Mouse (Mus musculus) stomach, postnatal 0 days (tissue): ENCODE measurements around the gene Cldn8. TPM values are rescaled to one million over a fixed set of nuclear protein-coding genes. Genes with fewer than 3 reads are reported as not detected.

Experiments used
- ATAC-seq: fragments of 200-750 bp; cut with Nextera tagmentation; 2 replicates; pipeline ENCODE4 v1.8.0; 2017; ENCODE audit not compliant: low FRiP score, low TSS enrichment
- DNase-seq: peaks from one replicate; pipeline ENCODE4 v3.0.0-alpha.2; 2016; ENCODE audit warnings: low spot score
- H3K27ac ChIP-seq: fragments of 300-500 bp; sonication (generic); replicated peaks from 2 replicates; pipeline ENCODE4 v1.5.1; 2014; ENCODE audit warnings: mild to moderate bottlenecking, control low read depth
- H3K27me3 ChIP-seq: fragments of 300-500 bp; sonication (generic); 2 replicates; pipeline ENCODE4 v1.6.1; 2014; ENCODE audit warnings: low read length; ENCODE audit not compliant: control insufficient read depth, insufficient read depth
- H3K36me3 ChIP-seq: fragments of 300-500 bp; sonication (generic); 2 replicates; pipeline ENCODE4 v1.6.1; 2014; ENCODE audit warnings: low read length, mixed read lengths; ENCODE audit not compliant: control insufficient read depth, insufficient read depth
- H3K4me1 ChIP-seq: fragments of 300-500 bp; sonication (generic); replicated peaks from 2 replicates; pipeline ENCODE4 v1.6.1; 2014; ENCODE audit warnings: antibody characterized with exemption; ENCODE audit not compliant: control insufficient read depth, insufficient read depth
- H3K4me2 ChIP-seq: fragments of 300-500 bp; sonication (generic); replicated peaks from 2 replicates; pipeline ENCODE4 v1.6.1; 2014; ENCODE audit warnings: low read depth, mild to moderate bottlenecking, control low read depth, moderate library complexity
- H3K4me3 ChIP-seq: fragments of 300-500 bp; sonication (generic); 2 replicates; pipeline ENCODE4 v1.5.1; 2014; ENCODE audit warnings: low read depth, low read length, control low read depth
- H3K9ac ChIP-seq: fragments of 300-500 bp; sonication (generic); 2 replicates; pipeline ENCODE4 v1.6.1; 2014; ENCODE audit warnings: mild to moderate bottlenecking, low read length, control low read depth, mixed read lengths
- H3K9me3 ChIP-seq: fragments of 300-500 bp; sonication (generic); 2 replicates; pipeline ENCODE4 v1.6.1; 2016; ENCODE audit warnings: low read length; ENCODE audit not compliant: control insufficient read depth
- CTCF ChIP-seq: IDR thresholded peaks from 2 replicates; pipeline ENCODE4 v1.5.1; 2016; ENCODE audit warnings: antibody characterized with exemption, low read depth, mild to moderate bottlenecking, moderate library complexity
- EP300 ChIP-seq: optimal IDR thresholded peaks from 2 replicates; pipeline ENCODE3; 2016; ENCODE audit warnings: antibody characterized with exemption
- WGBS: fragments of 180-500 bp; shearing (Covaris S2); extraction: QIAGEN DNeasy Blood & Tissue Kit; methylation state at CpG from one replicate; pipeline ENCODE4 v1.1.7; 2014; 5-methylcytosine and 5-hydroxymethylcytosine counted together
- polyA plus RNA-seq: library from polyadenylated mRNA; unstranded; fragments of >200 nt; fragmentation: Nextera tagmentation; extraction: Ambion mirVana; gene quantifications from 2 replicates; pipeline ENCODE4 v1.2.1, GENCODE M21; 2015

Cldn8 gene
- polyA plus RNA-seq, 1 experiment from 2014 or later = 1.5 TPM

- no peak for DNase-seq
These were observed 6.7 kb upstream of the Cldn8 start for GRCm38 (mm10) chr16:88569732-88570131.

GRCm38 (mm10) chr16:88569096-88569495 lies 6.1 kb upstream of the Cldn8 start:
- no peaks in the 10 kb centered on the region for H3K27me3 ChIP-seq
- DNase-seq (no peak), ATAC-seq (no peak)
- no peaks in the 10 kb centered on the region for H3K9me3 ChIP-seq
- H3K4me1 ChIP-seq = no peaks in the 10 kb centered on the region
- H3K36me3 ChIP-seq = no peaks in the 10 kb centered on the region
- H3K4me3 ChIP-seq = no peak overlapping the region
- no peak overlapping the region for H3K27ac ChIP-seq
- H3K4me2 ChIP-seq = no peak overlapping the region
- 88% methylated on average over 1 of the region's 1 CpGs for WGBS
- no peak overlapping the region for H3K9ac ChIP-seq
- TF ChIP-seq CTCF (no peak), EP300 (no peak)

More at GRCm38 (mm10) chr16:88569732-88570131, 6.7 kb upstream of the Cldn8 start:
- no peak overlapping the region for H3K4me3 ChIP-seq
- ATAC-seq = no peak
- no peaks in the 10 kb centered on the region for H3K36me3 ChIP-seq
- 67% methylated on average over 3 of the region's 3 CpGs for WGBS
- TF ChIP-seq CTCF (no peak), EP300 (no peak)
- H3K4me1 ChIP-seq = no peaks in the 10 kb centered on the region
- no peak overlapping the region for H3K9ac ChIP-seq
- no peak overlapping the region for H3K4me2 ChIP-seq
- no peaks in the 10 kb centered on the region for H3K9me3 ChIP-seq
- H3K27me3 ChIP-seq = no peaks in the 10 kb centered on the region
- no peak overlapping the region for H3K27ac ChIP-seq

- H3K4me2 ChIP-seq = 0 out of 2 replicates have a peak overlapping the region, but pooled peaks have one; percentile 27
- ATAC-seq = no peak
- no peaks in the 10 kb centered on the region for H3K4me1 ChIP-seq
- no peaks in the 10 kb centered on the region for H3K9me3 ChIP-seq
- no peak overlapping the region for H3K9ac ChIP-seq
- no peak overlapping the region for H3K4me3 ChIP-seq
- no peaks in the 10 kb centered on the region for H3K36me3 ChIP-seq
- 26% methylated on average over 6 of the region's 6 CpGs for WGBS
- no peak overlapping the region for H3K27ac ChIP-seq
- H3K27me3 ChIP-seq = no peaks in the 10 kb centered on the region
- DNase-seq = no peak
- TF ChIP-seq EP300 (no peak), CTCF (no peak)
These were observed 1.3 kb downstream of the Cldn8 start for GRCm38 (mm10) chr16:88561617-88562164.

- Histone ChIP-seq H3K9me3 (no peaks in the 10 kb centered on the region), H3K4me2 (no peak overlapping the region), H3K9ac (no peak overlapping the region), H3K4me1 (no peaks in the 10 kb centered on the region), H3K27ac (no peak overlapping the region), H3K4me3 (no peak overlapping the region), H3K27me3 (no peaks in the 10 kb centered on the region), H3K36me3 (no peaks in the 10 kb centered on the region)
- 54% methylated on average over 6 of the region's 6 CpGs for WGBS
- TF ChIP-seq CTCF = peak; percentile 79
- no peak for TF ChIP-seq EP300
- DNase-seq (no peak), ATAC-seq (no peak)
These were observed 20.5 kb downstream of the Cldn8 start for GRCm38 (mm10) chr16:88542488-88542887.

- ATAC-seq = peak; percentile 87
- no peak overlapping the region for H3K9ac ChIP-seq
- no peak overlapping the region for H3K4me3 ChIP-seq
- H3K4me2 ChIP-seq = no peak overlapping the region
- H3K27ac ChIP-seq = no peak overlapping the region
- DNase-seq = peak; percentile 27
- no peaks in the 10 kb centered on the region for H3K36me3 ChIP-seq
- no peaks in the 10 kb centered on the region for H3K27me3 ChIP-seq
- H3K4me1 ChIP-seq = no peaks in the 10 kb centered on the region
- 44% methylated on average over 3 of the region's 3 CpGs for WGBS
- no peak for TF ChIP-seq CTCF
- TF ChIP-seq EP300 = no peak
- no peaks in the 10 kb centered on the region for H3K9me3 ChIP-seq
These were observed 23.0 kb downstream of the Cldn8 start for GRCm38 (mm10) chr16:88539841-88540487.

GRCm38 (mm10) chr16:88511348-88511747 lies 51.6 kb downstream of the Cldn8 start:
- no peak overlapping the region for H3K27ac ChIP-seq
- no peak overlapping the region for H3K9ac ChIP-seq
- no peak overlapping the region for H3K4me3 ChIP-seq
- DNase-seq (no peak), ATAC-seq (no peak)
- no peaks in the 10 kb centered on the region for H3K27me3 ChIP-seq
- H3K4me1 ChIP-seq = no peaks in the 10 kb centered on the region
- H3K9me3 ChIP-seq = no peaks in the 10 kb centered on the region
- TF ChIP-seq EP300 = no peak
- no peaks in the 10 kb centered on the region for H3K36me3 ChIP-seq
- no peak overlapping the region for H3K4me2 ChIP-seq

Other genes with a start within 250 kb of the Cldn8 start
- 16.5 and 18.0 TPM in 2 replicates for gene Cldn17, start 56.2 kb downstream of the Cldn8 start, polyA plus RNA-seq
- gene Krtap24-1, start 49.1 kb upstream of the Cldn8 start, polyA plus RNA-seq = not detected in 2 replicates
- gene 2310079G19Rik, start 64.5 kb upstream of the Cldn8 start, polyA plus RNA-seq = 0.41 and 0.64 TPM in 2 replicates
- not detected in 2 replicates for gene Krtap26-1, start 84.6 kb upstream of the Cldn8 start, polyA plus RNA-seq
- not detected in 2 replicates for gene Krtap27-1, start 108.5 kb upstream of the Cldn8 start, polyA plus RNA-seq
- gene 2310061N02Rik, start 144.8 kb upstream of the Cldn8 start, polyA plus RNA-seq = not detected in 2 replicates
- gene Krtap13-1, start 165.7 kb upstream of the Cldn8 start, polyA plus RNA-seq = not detected in 2 replicates
- gene Krtap13, start 188.5 kb upstream of the Cldn8 start, polyA plus RNA-seq = not detected in 2 replicates
- gene 2310034C09Rik, start 195.7 kb upstream of the Cldn8 start, polyA plus RNA-seq = 0.13 and 0.23 TPM in 2 replicates
- gene 2310057N15Rik, start 211.0 kb upstream of the Cldn8 start, polyA plus RNA-seq = not detected in 2 replicates
- gene Gm5965, start 214.7 kb upstream of the Cldn8 start, polyA plus RNA-seq = not detected in 2 replicates
- gene Gm20741, start 249.0 kb upstream of the Cldn8 start, polyA plus RNA-seq = not detected in 2 replicates